Mouse (Mus musculus): ENCODE results near the gene Metrnl. TPM values are rescaled to one million over a fixed set of nuclear protein-coding genes. Genes with fewer than 3 reads are reported as not detected.
A peak's percentile ranks its signal among the peaks of the same experiment; 100 is the strongest.

The Metrnl gene
- total and polyA plus RNA-seq, 3 experiments, result 0.33 to 1.1 (median 1.1) TPM

DNA sequence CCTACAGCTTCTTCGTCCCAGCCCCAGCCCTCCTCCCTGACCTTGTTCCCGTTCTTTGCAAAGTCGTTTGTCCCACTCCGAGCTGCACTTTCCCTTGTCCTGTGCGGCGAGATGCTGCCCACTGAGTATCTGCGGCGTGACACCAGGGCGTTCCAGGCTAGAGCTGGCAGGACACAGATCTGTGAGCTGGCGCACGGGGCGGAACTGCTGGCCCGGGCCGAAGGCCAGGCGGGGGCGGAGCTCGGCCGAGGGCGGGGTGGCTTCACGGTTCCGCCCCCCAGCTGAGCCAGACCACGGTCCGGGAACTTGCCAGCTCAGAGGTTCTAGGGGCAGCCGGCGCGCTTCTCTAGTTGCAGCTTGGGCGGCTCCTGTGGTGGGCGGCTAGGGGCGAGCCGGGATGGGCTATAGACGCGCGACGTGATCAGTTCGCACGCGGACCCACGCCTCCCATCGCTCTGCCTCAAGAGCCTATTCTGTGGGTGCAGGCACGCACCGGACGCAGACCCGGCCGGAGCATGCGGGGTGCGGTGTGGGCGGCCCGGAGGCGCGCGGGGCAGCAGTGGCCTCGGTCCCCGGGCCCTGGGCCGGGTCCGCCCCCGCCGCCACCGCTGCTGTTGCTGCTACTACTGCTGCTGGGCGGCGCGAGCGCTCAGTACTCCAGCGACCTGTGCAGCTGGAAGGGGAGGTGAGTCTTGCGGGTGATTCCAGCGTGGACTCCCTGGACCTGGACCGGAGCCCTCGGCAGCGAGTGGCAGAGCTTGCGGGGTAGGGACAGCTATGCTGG lies 959 bp downstream of the Metrnl start:
- peak; percentile 54 for DNase-seq (ENCODE audit: extremely low read depth)
- Histone ChIP-seq H3K4me2 (ENCODE audit: insufficient read depth, low read depth, poor library complexity, severe bottlenecking) (peak overlapping the region; percentile 89), H3K79me2 (replicated peaks; ENCODE audit: control insufficient read depth, extremely low read depth, insufficient read depth, poor library complexity, severe bottlenecking) (no peaks in the 10 kb centered on the region), H3K4me3 (replicated peaks in 1 of 3; ENCODE audit: low read depth in 2 of 3, low read length in 2 of 3, poor library complexity in 1 of 3) (peak overlapping the region; percentile 43 to 70 (median 57)), H3K27ac (ENCODE audit: insufficient read depth, low read depth) (no peak overlapping the region), H3K27me3 (replicated peaks) (peaks cover 32% of the 10 kb centered on the region), H3K36me3 (replicated peaks in 1 of 2; ENCODE audit: control insufficient read depth in 1 of 2, insufficient read depth in 1 of 2, low read length in 1 of 2) (no peaks in the 10 kb centered on the region), H3K9me3 (replicated peaks; ENCODE audit: low read length) (no peaks in the 10 kb centered on the region), H3K4me1 (ENCODE audit: control insufficient read depth in 1 of 2, insufficient read depth in 2 of 2) (peaks cover 0 to 12% of the 10 kb centered on the region in 2 experiments; a peak in 2 of 4 replicates), H3K9ac (ENCODE audit: insufficient read depth, low read depth) (peak overlapping the region; percentile 16)
- dilution Hi-C loops (cut with MboI; ENCODE audit: extremely low pct_ligation_motif_present, extremely low pct_unique_long_range_greater_than_20kb, low sequenced_read_pairs), result no loop called here
- TF ChIP-seq IRF4 (IDR thresholded peaks at IDR 0.05; ENCODE audit: low read depth, low read length) (peak; percentile 57; the same call in 1 of the 2 replicates), POLR2A (IDR thresholded peaks at IDR 0.05; ENCODE audit: low read depth, low read length) (peak; percentile 57), E2F4 (IDR thresholded peaks at IDR 0.05; ENCODE audit: insufficient replicate concordance, low read depth, low read length) (no peak), MXI1 (IDR thresholded peaks at IDR 0.05; ENCODE audit: low read depth, low read length) (peak; percentile 66; the same call in 1 of the 2 replicates), SIN3A (IDR thresholded peaks at IDR 0.05; ENCODE audit: low read length) (peak; percentile 78; the same call in 1 of the 2 replicates), BHLHE40 (IDR thresholded peaks at IDR 0.05; ENCODE audit: low read depth, low read length) (peak; percentile 52; the same call in 1 of the 2 replicates), ELF1 (IDR thresholded peaks at IDR 0.05; ENCODE audit: low read depth, low read length) (peak; percentile 78), CTCF (conservative IDR thresholded peaks at IDR 0.05 in 1 of 2, IDR thresholded peaks at IDR 0.05 in 1 of 2; ENCODE audit: low read depth in 2 of 2, low read length in 2 of 2) (no peak), TCF12 (IDR thresholded peaks at IDR 0.05; ENCODE audit: low read depth, low read length) (peak; percentile 58), NRF1 (IDR thresholded peaks at IDR 0.05; ENCODE audit: low read depth, low read length) (peak; percentile 70), MAZ (IDR thresholded peaks at IDR 0.05; ENCODE audit: low read depth, low read length) (peak; percentile 75; the same call in 1 of the 2 replicates), POLR2AphosphoS2 (IDR thresholded peaks at IDR 0.05; ENCODE audit: low read depth, low read length) (no peak)
- in situ Hi-C loops (cut with MboI; ENCODE audit: low pct_ligation_motif_present, low pct_unique_long_range_greater_than_20kb, low sequenced_read_pairs), result loop anchor here (10.0 kb wide), 1 partner anchor 92 kb away; no protein-coding TSS in a partner anchor

DNA sequence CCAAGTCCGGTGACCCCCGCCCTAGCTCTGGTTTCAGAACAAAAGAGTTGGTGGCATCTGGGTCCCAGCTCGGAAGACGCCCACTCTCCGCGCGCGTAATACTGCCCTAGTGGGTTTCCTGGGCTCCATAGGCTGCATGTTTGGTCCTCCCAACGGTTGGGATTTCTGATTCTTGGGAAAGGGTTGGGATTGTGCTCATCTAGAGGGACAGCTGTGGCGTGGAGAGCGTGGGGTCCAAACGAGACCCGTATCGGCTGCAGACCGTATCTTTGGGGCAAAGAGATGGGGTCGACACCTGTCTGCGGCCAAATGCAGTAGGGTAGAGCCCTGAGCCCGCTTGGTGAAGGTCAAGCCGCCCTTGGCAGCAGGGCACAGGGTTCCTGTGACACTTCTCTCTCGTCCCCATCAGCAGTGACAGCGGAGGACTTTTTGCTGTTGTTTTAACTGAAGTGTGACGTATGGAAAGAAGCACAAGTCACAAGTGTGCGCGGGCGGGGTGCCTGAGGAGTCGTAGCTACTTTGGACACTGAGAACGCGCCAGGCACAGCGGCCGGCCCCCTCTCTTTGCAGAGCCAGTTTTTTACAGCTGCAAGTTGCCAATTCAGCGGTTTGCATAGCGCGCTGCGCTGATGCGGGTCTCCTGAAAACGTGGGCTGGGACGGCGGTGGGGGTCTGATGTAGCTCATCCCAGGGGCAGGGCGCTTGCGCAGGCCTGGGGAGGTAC lies 1.7 kb downstream of the Metrnl start:
- Histone ChIP-seq H3K27ac (ENCODE audit: insufficient read depth, low read depth) (no peak overlapping the region), H3K9ac (ENCODE audit: insufficient read depth, low read depth) (peak overlapping the region; percentile 14; the same call in 1 of the 2 replicates), H3K9me3 (replicated peaks; ENCODE audit: low read length) (no peaks in the 10 kb centered on the region)

More for the DNA sequence above, 1.7 kb downstream of the Metrnl start:
- Histone ChIP-seq H3K4me2 (ENCODE audit: insufficient read depth, low read depth, poor library complexity, severe bottlenecking) (peak overlapping the region; percentile 89), H3K79me2 (replicated peaks; ENCODE audit: control insufficient read depth, extremely low read depth, insufficient read depth, poor library complexity, severe bottlenecking) (no peaks in the 10 kb centered on the region), H3K27me3 (replicated peaks) (peaks cover 35% of the 10 kb centered on the region), H3K36me3 (replicated peaks in 1 of 2; ENCODE audit: control insufficient read depth in 1 of 2, insufficient read depth in 1 of 2, low read length in 1 of 2) (no peaks in the 10 kb centered on the region), H3K4me1 (ENCODE audit: control insufficient read depth in 1 of 2, insufficient read depth in 2 of 2) (peaks cover 0 to 12% of the 10 kb centered on the region in 2 experiments; a peak in 2 of 4 replicates), H3K4me3 (replicated peaks in 1 of 3; ENCODE audit: low read depth in 2 of 3, low read length in 2 of 3, poor library complexity in 1 of 3) (peak overlapping the region; percentile 43 to 70 (median 57))
- dilution Hi-C loops (cut with MboI; ENCODE audit: extremely low pct_ligation_motif_present, extremely low pct_unique_long_range_greater_than_20kb, low sequenced_read_pairs), result no loop called here
- TF ChIP-seq MAFK (IDR thresholded peaks at IDR 0.05; ENCODE audit: insufficient replicate concordance, low read length) (peak; percentile 66; the same call in 1 of the 2 replicates), POLR2A (IDR thresholded peaks at IDR 0.05; ENCODE audit: low read depth, low read length) (no peak), BHLHE40 (IDR thresholded peaks at IDR 0.05; ENCODE audit: low read depth, low read length) (peak; percentile 32; the same call in 1 of the 2 replicates)
- in situ Hi-C loops (cut with MboI; ENCODE audit: low pct_ligation_motif_present, low pct_unique_long_range_greater_than_20kb, low sequenced_read_pairs), result loop anchor here (10.0 kb wide), 1 partner anchor 92 kb away; no protein-coding TSS in a partner anchor
- no peak for DNase-seq (ENCODE audit: extremely low read depth)
